Mouse (Mus musculus): ENCODE data around the gene Tmem63b.
A peak's percentile ranks its signal among the peaks of the same experiment; 100 is the strongest.
"Not testable (repeated sequence)": the region's sequence is repeated elsewhere in the genome, so short reads cannot be mapped to it uniquely, and the experiment has no call there.

The Tmem63b gene

GRCm38 (mm10) chr17:45628160-45628559 is 58.5 kb downstream of the Tmem63b start:
- no peak for DNase-seq (ENCODE audit: low read depth in 2 of 2, low spot score in 2 of 2)

- peak; percentile 58 to 77 for DNase-seq (ENCODE audit: low read depth in 2 of 2, low spot score in 2 of 2)
Observed at GRCm38 (mm10) chr17:45626577-45627134, 60.0 kb downstream of the Tmem63b start.

DNA sequence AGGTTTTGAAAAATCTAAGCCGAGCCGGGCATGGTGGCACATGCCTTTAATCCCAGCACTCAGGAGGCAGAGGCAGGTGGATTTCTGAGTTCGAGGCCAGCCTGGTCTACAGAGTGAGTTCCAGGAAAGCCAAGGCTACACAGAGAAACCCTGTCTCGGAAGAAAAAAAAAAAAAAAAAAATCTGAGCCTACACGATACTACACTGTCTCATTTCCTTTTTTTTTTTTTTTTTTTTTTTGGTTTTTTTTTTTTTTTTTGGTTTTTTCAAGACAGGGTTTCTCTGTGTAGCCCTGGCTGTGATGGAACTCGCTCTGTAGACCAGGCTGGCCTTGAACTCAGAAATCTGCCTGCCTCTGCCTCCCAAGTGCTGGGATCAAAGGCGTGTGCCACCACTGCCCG is 63.3 kb downstream of the Tmem63b start:
- not testable (repeated sequence) for DNase-seq (ENCODE audit: low read depth in 2 of 2, low spot score in 2 of 2)

DNA sequence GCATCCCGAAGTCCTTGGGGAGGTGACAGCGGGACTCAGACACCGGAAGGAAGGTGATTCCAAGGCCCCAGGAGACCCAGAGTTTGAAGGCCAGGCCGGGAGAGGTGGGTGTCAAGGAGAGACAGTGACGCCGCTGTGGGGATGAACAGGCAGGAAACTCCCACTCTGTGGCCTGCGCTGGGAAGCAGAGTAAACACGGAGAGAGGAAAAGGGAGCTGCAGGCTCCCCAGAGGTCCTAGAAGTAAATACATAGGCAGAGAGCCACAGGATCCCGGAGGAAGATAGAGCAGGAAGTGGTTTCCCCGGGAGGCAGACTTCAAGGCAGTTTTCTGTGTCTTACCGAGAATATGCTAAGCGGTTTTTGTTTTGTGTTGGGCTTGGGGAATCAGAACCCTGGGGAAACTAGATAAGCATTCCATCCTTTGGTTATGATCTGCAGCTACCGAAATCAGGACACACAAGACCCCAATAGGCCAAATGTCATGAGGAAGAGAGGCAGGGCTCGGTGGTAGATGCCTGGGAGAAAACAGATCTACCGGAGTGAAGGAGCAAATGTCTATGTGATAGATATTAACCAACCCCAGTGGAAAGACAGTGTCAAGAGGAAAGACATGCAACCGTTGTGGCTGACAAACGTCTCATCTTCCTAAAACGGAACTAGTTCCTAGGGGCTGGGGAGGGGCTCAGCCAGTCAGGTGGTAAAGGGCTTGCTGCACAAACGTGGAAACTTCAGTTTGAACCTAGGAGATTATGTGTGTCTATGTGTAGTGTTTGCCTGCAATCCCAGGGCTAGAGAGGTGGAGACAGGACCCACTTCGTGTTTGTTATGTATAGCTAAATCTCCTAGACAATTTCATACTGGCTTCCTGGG is 67.1 kb downstream of the Tmem63b start:
- no peak for DNase-seq (ENCODE audit: low read depth in 2 of 2, low spot score in 2 of 2)

GRCm38 (mm10) chr17:45618941-45619385 is 67.7 kb downstream of the Tmem63b start:
- DNase-seq (ENCODE audit: low read depth in 2 of 2, low spot score in 2 of 2) = no peak

GRCm38 (mm10) chr17:45617655-45618054 is 69.0 kb downstream of the Tmem63b start:
- DNase-seq (ENCODE audit: low read depth in 2 of 2, low spot score in 2 of 2) = no peak

- DNase-seq (ENCODE audit: low read depth in 2 of 2, low spot score in 2 of 2) = no peak
Observed at GRCm38 (mm10) chr17:45616679-45617078, 70.0 kb downstream of the Tmem63b start.

GRCm38 (mm10) chr17:45616046-45616650 is 70.6 kb downstream of the Tmem63b start:
- no peak for DNase-seq (ENCODE audit: low read depth in 2 of 2, low spot score in 2 of 2)

GRCm38 (mm10) chr17:45612921-45613320 is 73.8 kb downstream of the Tmem63b start:
- DNase-seq (ENCODE audit: low read depth in 2 of 2, low spot score in 2 of 2) = no peak

DNA sequence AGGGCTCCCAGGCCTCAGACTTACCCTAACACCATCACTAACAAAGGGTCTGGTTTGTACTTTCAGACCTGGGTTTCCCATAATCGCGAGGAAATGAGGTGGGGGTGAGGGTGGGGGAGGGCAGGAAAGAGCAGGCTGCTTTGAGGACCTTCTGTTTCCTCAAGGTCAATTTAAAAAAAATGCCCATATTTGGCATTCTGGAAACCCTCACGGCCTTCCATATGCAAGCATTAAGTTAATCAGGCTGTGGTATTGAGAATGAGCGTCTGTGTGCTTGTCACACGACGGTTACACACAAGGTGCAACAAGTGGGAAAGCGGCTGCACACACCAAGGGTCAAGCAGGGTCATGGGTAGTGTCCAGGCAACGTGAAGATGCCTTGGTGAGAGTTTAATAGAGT is 74.7 kb downstream of the Tmem63b start:
- no peak for DNase-seq (ENCODE audit: low read depth in 2 of 2, low spot score in 2 of 2)

Data from CD8-positive naive resting alpha-beta T cell, adult 2 months (primary cell).